8 mouse cellular contexts compared by ENCODE assay signal in the genomic region with DNA sequence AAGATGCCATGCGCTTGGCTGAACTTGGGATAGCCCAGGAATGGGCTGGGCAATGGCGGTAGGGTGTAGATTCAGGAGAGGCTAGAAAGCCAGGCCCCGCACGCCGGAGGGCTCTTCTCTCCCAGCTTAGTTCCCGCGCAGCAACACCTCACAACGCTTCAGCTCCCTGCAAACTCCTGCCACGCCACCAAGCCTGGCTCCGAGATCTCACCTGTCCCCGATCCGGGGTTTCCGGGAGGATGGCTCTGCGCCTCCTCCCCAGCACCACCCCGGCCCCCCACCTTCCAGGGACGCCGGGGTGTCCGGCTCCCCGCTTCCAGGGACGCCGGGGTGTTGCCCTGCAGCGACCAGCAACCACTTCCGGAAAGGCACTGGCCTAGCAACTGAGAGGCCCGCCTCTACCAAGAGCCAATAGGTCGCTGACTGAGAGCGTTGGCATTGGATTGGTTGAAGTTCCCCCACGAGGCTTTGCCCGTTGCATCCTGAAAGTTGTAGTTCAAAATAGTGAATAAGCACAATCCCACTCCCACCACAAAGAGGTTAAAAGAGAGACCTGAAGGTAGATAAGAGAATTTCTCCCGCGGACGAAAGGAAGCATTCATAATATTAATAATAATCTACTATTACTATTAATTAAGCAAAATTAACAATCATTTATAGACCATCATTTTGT. TPM values are rescaled to one million over a fixed set of nuclear protein-coding genes. Genes with fewer than 3 reads are reported as not detected.
DNase-seq lines count a peak whose midpoint lies in the region; ATAC-seq lines count a peak whose summit lies in the region.

A gene (minus strand): TSS at position 401 of the 673 bp plus-strand sequence.

- peak; percentile 76 for DNase-seq in adrenal gland, adult 18-20 months (ENCODE audit: low spot score in 2 of 2)
- DNase-seq in embryo, embryonic 11 days: peak; percentile 94
- DNase-seq in gastrocnemius, postnatal 25 days: peak; percentile 89
- DNase-seq in intestine, embryonic 14.5 days (ENCODE audit: low spot score): peak; percentile 89
- DNase-seq in left cerebral cortex, postnatal 14 days (ENCODE audit: low spot score in 2 of 2): peak; percentile 88 to 90
- DNase-seq in mesoderm, embryonic 11.5 days (ENCODE audit: low read depth, low spot score): peak; percentile 91
- peak; percentile 84 to 91 for DNase-seq in right cerebral cortex, postnatal 36 days (ENCODE audit: low spot score in 2 of 2)
- DNase-seq in yolk sac, embryonic 10.5 days (ENCODE audit: low spot score): peak; percentile 91

- peaks cover 5% of the 10 kb centered on the region for H3K4me1 ChIP-seq in intestine, embryonic 14.5 days (replicated peaks; ENCODE audit: control insufficient read depth, insufficient read depth, low read length)

- peak within 1 kb of the TSS; percentile 82 for H3K4me2 ChIP-seq in intestine, embryonic 14.5 days (ENCODE audit: low read length)

- H3K27ac ChIP-seq in intestine, embryonic 14.5 days (ENCODE audit: low read depth): peak within 1 kb of the TSS; percentile 83

- H3K9ac ChIP-seq in intestine, embryonic 14.5 days (ENCODE audit: low read length): peak within 1 kb of the TSS; percentile 53

- H3K9me3 ChIP-seq in intestine, embryonic 14.5 days (ENCODE audit: control insufficient read depth, low read length): 0 out of 2 replicates have a peak, but pooled peaks cover 2% of the 10 kb centered on the region

- peak within 1 kb of the TSS; percentile 67 for H3K4me3 ChIP-seq in intestine, embryonic 14.5 days (ENCODE audit: low read depth, low read length)

- intact Hi-C loops in left cerebral cortex, postnatal 14 days (cut with DNase I): loop anchor here (10.0 kb wide), 1 partner anchor 414 kb away; no protein-coding TSS in a partner anchor

- no peaks in the 10 kb centered on the region for H3K27me3 ChIP-seq in intestine, embryonic 14.5 days (replicated peaks; ENCODE audit: control insufficient read depth, insufficient read depth, low read length)

- WGBS in intestine, embryonic 14.5 days: under 1% methylated on average over 31 of the region's 31 CpGs

- ATAC-seq in intestine, embryonic 14.5 days (replicated peaks; ENCODE audit: low FRiP score, low TSS enrichment, low read depth): peak; percentile 96

- H3K36me3 ChIP-seq in intestine, embryonic 14.5 days (ENCODE audit: control insufficient read depth, insufficient read depth, low read length): no peaks in the 10 kb centered on the region

RNA-seq across cellular contexts. Expression of the gene that starts here (rescaled TPM):
- total RNA-seq in adrenal gland, adult 18-20 months (2021): 10 to 100 TPM in 1 of 2 experiments, 1 to 10 TPM in 1; 9.6 to 12.0 TPM
- total RNA-seq in gastrocnemius, postnatal 25 days (2021): 1 to 10 TPM; 2.6 to 3.0 TPM
- polyA plus RNA-seq in intestine, embryonic 14.5 days (2014; fragmentation: Nextera tagmentation; extraction: Ambion mirVana): 27.5 and 28.0 TPM in 2 replicates
- total RNA-seq in left cerebral cortex, postnatal 14 days (2021): 10 to 100 TPM; 15.0 to 15.4 TPM

Comparison
In these comparisons a context has a peak if more than half of its experiments do, and no peak if none do; other contexts are left out.
1. Peak in every context shown above with its lines: DNase-seq, ATAC-seq, H3K4me3 ChIP-seq and H3K27ac ChIP-seq.